Mouse (Mus musculus): Measurements from ENCODE around the gene Pogk. TPM values are rescaled to one million over a fixed set of nuclear protein-coding genes. Genes with fewer than 3 reads are reported as not detected.
A peak's percentile ranks its signal among the peaks of the same experiment; 100 is the strongest.

Gene Pogk
- polyA plus RNA-seq, 1 experiment, result 2.7 TPM

GRCm38 (mm10) chr1:166345602-166346001 lies 64.1 kb downstream of the Pogk start:
- H3K27ac ChIP-seq (ENCODE audit: insufficient read depth, low read length), result no peak overlapping the region

GRCm38 (mm10) chr1:166344300-166345077 lies 65.2 kb downstream of the Pogk start:
- Histone ChIP-seq H3K27ac (ENCODE audit: insufficient read depth, low read length) (no peak overlapping the region), H3K36me3 (ENCODE audit: control insufficient read depth, insufficient read depth, low read length) (no peaks in the 10 kb centered on the region)
- WGBS, result 88% methylated on average over 8 of the region's 8 CpGs

More at GRCm38 (mm10) chr1:166345602-166346001, 64.1 kb downstream of the Pogk start:
- Histone ChIP-seq H3K4me1 (ENCODE audit: control insufficient read depth, insufficient read depth, insufficient read length) (peaks cover 3% of the 10 kb centered on the region; the same call in 1 of the 2 replicates), H3K27me3 (ENCODE audit: control insufficient read depth, insufficient read depth, low read length) (no peaks in the 10 kb centered on the region), H3K36me3 (ENCODE audit: control insufficient read depth, insufficient read depth, low read length) (no peaks in the 10 kb centered on the region), H3K4me3 (ENCODE audit: extremely low read depth, insufficient read depth, insufficient read length) (no peak overlapping the region)
- TF ChIP-seq CTCF (IDR thresholded peaks at IDR 0.05; ENCODE audit: extremely low read depth, insufficient read depth, insufficient read length, insufficient replicate concordance), result no peak
- TF ChIP-seq POLR2A (IDR thresholded peaks at IDR 0.05; ENCODE audit: low read depth, low read length), result no peak
- 61% methylated on average over 6 of the region's 6 CpGs for WGBS
- peak in 1 of 2 experiments; percentile 15 for DNase-seq (ENCODE audit: low read depth in 1 of 2, low spot score in 2 of 2)

DNA sequence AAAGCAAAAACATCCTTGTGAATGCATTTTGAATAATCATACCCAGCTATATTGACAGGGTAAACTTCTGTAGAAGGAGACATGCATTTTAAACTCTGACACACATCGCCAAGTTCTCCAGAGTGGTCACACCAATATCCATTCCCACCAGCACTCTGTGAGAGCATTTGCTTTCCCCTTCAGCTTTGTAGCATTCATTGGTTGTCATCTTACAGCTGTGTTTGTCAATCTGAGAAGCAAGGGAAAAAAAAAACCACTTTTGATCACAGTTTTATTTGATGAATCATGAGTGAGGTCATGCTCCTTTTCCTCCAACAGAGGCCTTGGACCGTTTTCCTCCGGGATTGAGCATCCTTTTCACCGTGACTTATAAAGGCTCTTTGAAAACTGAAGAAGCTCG lies 66.1 kb downstream of the Pogk start:
- WGBS, result 78% methylated on average over 5 of the region's 5 CpGs
- Histone ChIP-seq H3K36me3 (ENCODE audit: control insufficient read depth, insufficient read depth, low read length) (no peaks in the 10 kb centered on the region), H3K4me1 (ENCODE audit: control insufficient read depth, insufficient read depth, insufficient read length) (peaks cover 3% of the 10 kb centered on the region; the same call in 1 of the 2 replicates), H3K27me3 (ENCODE audit: control insufficient read depth, insufficient read depth, low read length) (no peaks in the 10 kb centered on the region), H3K4me3 (ENCODE audit: extremely low read depth, insufficient read depth, insufficient read length) (no peak overlapping the region), H3K27ac (ENCODE audit: insufficient read depth, low read length) (no peak overlapping the region)
- DNase-seq (ENCODE audit: low read depth in 1 of 2, low spot score in 2 of 2), result no peak
- TF ChIP-seq CTCF (IDR thresholded peaks at IDR 0.05; ENCODE audit: extremely low read depth, insufficient read depth, insufficient read length, insufficient replicate concordance), result no peak
- no peak for TF ChIP-seq POLR2A (IDR thresholded peaks at IDR 0.05; ENCODE audit: low read depth, low read length)

More at GRCm38 (mm10) chr1:166344300-166345077, 65.2 kb downstream of the Pogk start:
- no peak overlapping the region for H3K4me3 ChIP-seq (ENCODE audit: extremely low read depth, insufficient read depth, insufficient read length)
- no peak for DNase-seq (ENCODE audit: low read depth in 1 of 2, low spot score in 2 of 2)
- H3K27me3 ChIP-seq (ENCODE audit: control insufficient read depth, insufficient read depth, low read length), result no peaks in the 10 kb centered on the region
- peaks cover 3% of the 10 kb centered on the region; the same call in 1 of the 2 replicates for H3K4me1 ChIP-seq (ENCODE audit: control insufficient read depth, insufficient read depth, insufficient read length)
- TF ChIP-seq CTCF (IDR thresholded peaks at IDR 0.05; ENCODE audit: extremely low read depth, insufficient read depth, insufficient read length, insufficient replicate concordance) (no peak), POLR2A (IDR thresholded peaks at IDR 0.05; ENCODE audit: low read depth, low read length) (no peak)

DNA sequence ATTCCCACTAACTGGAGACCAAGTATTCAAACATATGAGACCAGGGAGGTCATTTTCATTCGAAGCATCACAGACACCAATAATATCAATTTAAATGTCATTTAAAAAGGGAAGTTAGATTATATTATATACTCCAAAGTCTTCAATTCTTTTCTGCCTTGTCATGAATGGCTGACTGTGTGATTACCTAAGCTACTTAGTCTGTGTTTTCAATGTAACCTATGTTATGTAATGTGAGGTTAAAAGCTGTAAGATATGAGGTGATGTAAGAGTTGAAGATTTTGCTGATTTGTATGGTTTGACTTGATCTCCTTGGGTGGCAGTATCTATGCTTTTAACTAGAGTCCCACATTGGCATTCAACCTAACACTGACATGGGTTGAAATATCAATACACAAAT lies 67.1 kb downstream of the Pogk start:
- no peaks in the 10 kb centered on the region for H3K36me3 ChIP-seq (ENCODE audit: control insufficient read depth, insufficient read depth, low read length)
- H3K4me1 ChIP-seq (ENCODE audit: control insufficient read depth, insufficient read depth, insufficient read length), result peaks cover 3% of the 10 kb centered on the region; the same call in 1 of the 2 replicates
- no peak overlapping the region for H3K4me3 ChIP-seq (ENCODE audit: extremely low read depth, insufficient read depth, insufficient read length)
- H3K27me3 ChIP-seq (ENCODE audit: control insufficient read depth, insufficient read depth, low read length), result no peaks in the 10 kb centered on the region
- H3K27ac ChIP-seq (ENCODE audit: insufficient read depth, low read length), result no peak overlapping the region
- 59% methylated on average over 1 of the region's 1 CpGs for WGBS
- TF ChIP-seq POLR2A (IDR thresholded peaks at IDR 0.05; ENCODE audit: low read depth, low read length) (no peak), CTCF (IDR thresholded peaks at IDR 0.05; ENCODE audit: extremely low read depth, insufficient read depth, insufficient read length, insufficient replicate concordance) (no peak)
- DNase-seq (ENCODE audit: low read depth in 1 of 2, low spot score in 2 of 2), result no peak

GRCm38 (mm10) chr1:166342060-166342459 lies 67.6 kb downstream of the Pogk start:
- no peaks in the 10 kb centered on the region for H3K36me3 ChIP-seq (ENCODE audit: control insufficient read depth, insufficient read depth, low read length)
- peaks cover 3% of the 10 kb centered on the region; the same call in 1 of the 2 replicates for H3K4me1 ChIP-seq (ENCODE audit: control insufficient read depth, insufficient read depth, insufficient read length)
- no peak for DNase-seq (ENCODE audit: low read depth in 1 of 2, low spot score in 2 of 2)
- no peaks in the 10 kb centered on the region for H3K27me3 ChIP-seq (ENCODE audit: control insufficient read depth, insufficient read depth, low read length)
- 76% methylated on average over 2 of the region's 2 CpGs for WGBS
- H3K4me3 ChIP-seq (ENCODE audit: extremely low read depth, insufficient read depth, insufficient read length), result no peak overlapping the region
- no peak overlapping the region for H3K27ac ChIP-seq (ENCODE audit: insufficient read depth, low read length)
- no peak for TF ChIP-seq CTCF (IDR thresholded peaks at IDR 0.05; ENCODE audit: extremely low read depth, insufficient read depth, insufficient read length, insufficient replicate concordance)
- TF ChIP-seq POLR2A (IDR thresholded peaks at IDR 0.05; ENCODE audit: low read depth, low read length), result no peak

GRCm38 (mm10) chr1:166339110-166339509 lies 70.6 kb downstream of the Pogk start:
- 53% methylated on average over 6 of the region's 6 CpGs for WGBS
- Histone ChIP-seq H3K27me3 (ENCODE audit: control insufficient read depth, insufficient read depth, low read length) (no peaks in the 10 kb centered on the region), H3K4me3 (ENCODE audit: extremely low read depth, insufficient read depth, insufficient read length) (no peak overlapping the region), H3K4me1 (ENCODE audit: control insufficient read depth, insufficient read depth, insufficient read length) (no peaks in the 10 kb centered on the region), H3K36me3 (ENCODE audit: control insufficient read depth, insufficient read depth, low read length) (no peaks in the 10 kb centered on the region), H3K27ac (ENCODE audit: insufficient read depth, low read length) (no peak overlapping the region)
- TF ChIP-seq CTCF (IDR thresholded peaks at IDR 0.05; ENCODE audit: extremely low read depth, insufficient read depth, insufficient read length, insufficient replicate concordance), result no peak
- TF ChIP-seq POLR2A (IDR thresholded peaks at IDR 0.05; ENCODE audit: low read depth, low read length), result no peak
- no peak for DNase-seq (ENCODE audit: low read depth in 1 of 2, low spot score in 2 of 2)

Other genes starting within 250 kb of the Pogk start
- not detected in 2 replicates for gene Mael, start 171.1 kb downstream of the Pogk start, polyA plus RNA-seq (2012; rRNA removed)
- 0.23 and 0.33 TPM in 2 replicates for gene Ildr2, start 155.7 kb downstream of the Pogk start, polyA plus RNA-seq (2012; rRNA removed)
- 12.4 and 14.0 TPM in 2 replicates for gene Tada1, start 30.8 kb downstream of the Pogk start, polyA plus RNA-seq (2012; rRNA removed)
- gene Gm4846, start 87.7 kb upstream of the Pogk start, polyA plus RNA-seq (2012; rRNA removed), result not detected in 2 replicates
- not detected in 2 replicates for gene Gm4847, start 237.8 kb upstream of the Pogk start, polyA plus RNA-seq (2012; rRNA removed)

Data from spleen, adult 2 months (tissue).